Mouse (Mus musculus): ENCODE measurements around the gene Prf1. TPM values are rescaled to one million over a fixed set of nuclear protein-coding genes. Genes with fewer than 3 reads are reported as not detected.

Gene Prf1
- polyA plus RNA-seq (2014; fragmentation: Nextera tagmentation; extraction: Ambion mirVana) = 0.17 TPM in 1 of 2 replicates, not detected in the other

DNA sequence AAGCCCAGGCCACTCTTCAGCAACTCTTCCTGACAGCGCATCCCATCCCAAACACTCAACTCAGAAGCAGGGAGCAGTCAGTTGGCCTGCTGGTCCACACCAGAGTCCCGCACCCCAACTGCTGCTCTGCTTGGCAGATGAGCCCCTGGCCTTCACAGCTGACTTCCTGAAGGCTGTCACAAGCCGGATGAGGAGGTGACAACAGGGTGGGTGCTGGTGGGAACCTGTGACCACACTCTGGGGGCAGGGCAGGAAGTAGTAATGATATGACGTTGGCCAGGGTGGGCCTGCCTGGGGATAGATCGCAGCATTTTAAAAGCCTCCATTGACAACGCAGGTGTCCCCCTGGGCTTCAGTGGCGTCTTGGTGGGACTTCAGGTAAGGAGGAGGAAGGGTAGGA is at the start of gene Prf1:
Gene Prf1 (plus strand): TSS at position 357 of the 400 bp plus-strand sequence.
- H3K27ac ChIP-seq (ENCODE audit: low read depth, low read length) = no peak within 1 kb of the TSS
- H3K9ac ChIP-seq (ENCODE audit: low read depth, low read length) = no peak within 1 kb of the TSS
- no peaks in the 10 kb centered on the region for H3K36me3 ChIP-seq (ENCODE audit: control insufficient read depth, insufficient read depth, low read length)
- H3K9me3 ChIP-seq (ENCODE audit: control insufficient read depth, low read length) = no peaks in the 10 kb centered on the region
- no peak for ATAC-seq (ENCODE audit: low FRiP score)
- H3K4me1 ChIP-seq (replicated peaks; ENCODE audit: control insufficient read depth, insufficient read depth, low read length) = no peaks in the 10 kb centered on the region
- no peak within 1 kb of the TSS for H3K4me2 ChIP-seq (replicated peaks; ENCODE audit: low read depth, low read length)
- no peaks in the 10 kb centered on the region for H3K27me3 ChIP-seq (ENCODE audit: control insufficient read depth, insufficient read depth, low read length)
- no peak for DNase-seq (ENCODE audit: low spot score)
- 86% methylated on average over 7 of the region's 7 CpGs for WGBS
- H3K4me3 ChIP-seq (ENCODE audit: low read depth, low read length) = no peak within 1 kb of the TSS

DNA sequence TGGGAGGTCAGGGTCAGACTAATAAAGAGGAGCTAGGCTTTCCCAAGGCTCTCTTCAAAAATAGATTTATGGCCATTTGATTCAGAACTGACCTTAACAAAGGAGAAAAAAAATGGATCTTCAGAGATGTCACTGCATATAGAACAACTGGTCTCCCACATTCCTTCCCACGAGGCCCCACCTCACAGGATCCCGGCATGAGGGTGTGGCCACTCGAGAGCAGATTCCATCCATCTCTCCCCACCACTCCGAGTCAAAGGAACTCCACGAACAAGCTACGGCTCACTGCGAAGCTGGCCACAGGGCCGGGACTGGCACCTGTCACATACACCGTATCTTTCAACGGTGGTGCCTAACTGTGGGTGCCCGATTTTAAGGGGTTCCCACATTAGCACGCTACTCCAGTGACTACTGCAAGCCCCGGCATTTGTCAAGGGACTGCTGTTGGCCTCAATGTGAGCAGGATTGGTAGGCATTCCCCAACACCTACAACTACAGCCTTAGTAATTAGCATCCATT is 49.0 kb upstream of the Prf1 start:
- WGBS = 77% methylated on average over 13 of the region's 13 CpGs
- H3K4me3 ChIP-seq (ENCODE audit: low read depth, low read length) = no peak overlapping the region
- no peak overlapping the region for H3K9ac ChIP-seq (ENCODE audit: low read depth, low read length)
- no peak for ATAC-seq (ENCODE audit: low FRiP score)
- H3K4me2 ChIP-seq (replicated peaks; ENCODE audit: low read depth, low read length) = no peak overlapping the region
- H3K4me1 ChIP-seq (replicated peaks; ENCODE audit: control insufficient read depth, insufficient read depth, low read length) = no peaks in the 10 kb centered on the region
- no peaks in the 10 kb centered on the region for H3K36me3 ChIP-seq (ENCODE audit: control insufficient read depth, insufficient read depth, low read length)
- H3K9me3 ChIP-seq (ENCODE audit: control insufficient read depth, low read length) = no peaks in the 10 kb centered on the region
- H3K27me3 ChIP-seq (ENCODE audit: control insufficient read depth, insufficient read depth, low read length) = no peaks in the 10 kb centered on the region
- no peak for DNase-seq (ENCODE audit: low spot score)
- H3K27ac ChIP-seq (ENCODE audit: low read depth, low read length) = no peak overlapping the region

GRCm38 (mm10) chr10:61249951-61250350 is 47.7 kb upstream of the Prf1 start:
- H3K4me2 ChIP-seq (replicated peaks; ENCODE audit: low read depth, low read length) = no peak overlapping the region
- H3K27ac ChIP-seq (ENCODE audit: low read depth, low read length) = no peak overlapping the region
- ATAC-seq (ENCODE audit: low FRiP score) (no peak), DNase-seq (ENCODE audit: low spot score) (no peak)
- H3K9me3 ChIP-seq (ENCODE audit: control insufficient read depth, low read length) = no peaks in the 10 kb centered on the region
- WGBS = 22% methylated on average over 2 of the region's 2 CpGs
- H3K36me3 ChIP-seq (ENCODE audit: control insufficient read depth, insufficient read depth, low read length) = no peaks in the 10 kb centered on the region
- no peaks in the 10 kb centered on the region for H3K4me1 ChIP-seq (replicated peaks; ENCODE audit: control insufficient read depth, insufficient read depth, low read length)
- H3K27me3 ChIP-seq (ENCODE audit: control insufficient read depth, insufficient read depth, low read length) = no peaks in the 10 kb centered on the region
- H3K4me3 ChIP-seq (ENCODE audit: low read depth, low read length) = no peak overlapping the region
- no peak overlapping the region for H3K9ac ChIP-seq (ENCODE audit: low read depth, low read length)

- H3K9me3 ChIP-seq (ENCODE audit: control insufficient read depth, low read length) = no peaks in the 10 kb centered on the region
Measured at GRCm38 (mm10) chr10:61254761-61255160, 42.9 kb upstream of the Prf1 start.

DNA sequence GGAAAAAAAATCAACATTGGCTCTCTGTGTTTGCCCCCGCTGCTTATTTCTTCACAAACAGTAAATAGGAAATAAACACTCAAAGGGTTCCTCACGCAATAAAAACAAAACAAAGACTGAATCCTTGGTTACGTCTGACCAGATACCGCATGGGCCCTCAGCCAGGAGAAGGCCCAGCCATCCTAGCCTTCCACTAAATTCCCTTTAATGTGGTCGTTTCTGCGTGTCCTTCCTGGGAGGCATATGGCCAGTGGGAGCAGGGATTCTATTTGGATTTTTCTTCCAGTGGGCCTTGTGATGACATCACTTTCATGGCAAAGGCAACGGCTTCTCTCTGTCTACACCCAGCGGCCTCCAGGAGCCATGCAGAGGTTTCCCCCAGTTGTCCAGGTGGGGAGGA is 42.4 kb upstream of the Prf1 start:
- Histone ChIP-seq H3K4me3 (ENCODE audit: low read depth, low read length) (no peak overlapping the region), H3K9ac (ENCODE audit: low read depth, low read length) (no peak overlapping the region), H3K9me3 (ENCODE audit: control insufficient read depth, low read length) (no peaks in the 10 kb centered on the region), H3K4me2 (replicated peaks; ENCODE audit: low read depth, low read length) (no peak overlapping the region), H3K36me3 (ENCODE audit: control insufficient read depth, insufficient read depth, low read length) (no peaks in the 10 kb centered on the region), H3K27ac (ENCODE audit: low read depth, low read length) (no peak overlapping the region), H3K27me3 (ENCODE audit: control insufficient read depth, insufficient read depth, low read length) (no peaks in the 10 kb centered on the region), H3K4me1 (replicated peaks; ENCODE audit: control insufficient read depth, insufficient read depth, low read length) (no peaks in the 10 kb centered on the region)
- WGBS = 90% methylated on average over 8 of the region's 8 CpGs
- DNase-seq (ENCODE audit: low spot score) (no peak), ATAC-seq (ENCODE audit: low FRiP score) (no peak)

More at GRCm38 (mm10) chr10:61254761-61255160, 42.9 kb upstream of the Prf1 start:
- Histone ChIP-seq H3K4me2 (replicated peaks; ENCODE audit: low read depth, low read length) (no peak overlapping the region), H3K4me3 (ENCODE audit: low read depth, low read length) (no peak overlapping the region), H3K27me3 (ENCODE audit: control insufficient read depth, insufficient read depth, low read length) (no peaks in the 10 kb centered on the region), H3K27ac (ENCODE audit: low read depth, low read length) (no peak overlapping the region), H3K36me3 (ENCODE audit: control insufficient read depth, insufficient read depth, low read length) (no peaks in the 10 kb centered on the region), H3K4me1 (replicated peaks; ENCODE audit: control insufficient read depth, insufficient read depth, low read length) (no peaks in the 10 kb centered on the region), H3K9ac (ENCODE audit: low read depth, low read length) (no peak overlapping the region)
- no peak for ATAC-seq (ENCODE audit: low FRiP score)
- 94% methylated on average over 6 of the region's 6 CpGs for WGBS
- DNase-seq (ENCODE audit: low spot score) = no peak

- 92% methylated on average over 9 of the region's 9 CpGs for WGBS
- H3K9ac ChIP-seq (ENCODE audit: low read depth, low read length) = no peak overlapping the region
- no peak overlapping the region for H3K27ac ChIP-seq (ENCODE audit: low read depth, low read length)
- ATAC-seq (ENCODE audit: low FRiP score) (no peak), DNase-seq (ENCODE audit: low spot score) (no peak)
- no peak overlapping the region for H3K4me3 ChIP-seq (ENCODE audit: low read depth, low read length)
- H3K4me2 ChIP-seq (replicated peaks; ENCODE audit: low read depth, low read length) = no peak overlapping the region
- no peaks in the 10 kb centered on the region for H3K9me3 ChIP-seq (ENCODE audit: control insufficient read depth, low read length)
- H3K27me3 ChIP-seq (ENCODE audit: control insufficient read depth, insufficient read depth, low read length) = no peaks in the 10 kb centered on the region
- no peaks in the 10 kb centered on the region for H3K36me3 ChIP-seq (ENCODE audit: control insufficient read depth, insufficient read depth, low read length)
- no peaks in the 10 kb centered on the region for H3K4me1 ChIP-seq (replicated peaks; ENCODE audit: control insufficient read depth, insufficient read depth, low read length)
Measured at GRCm38 (mm10) chr10:61256665-61257064, 41.0 kb upstream of the Prf1 start.

GRCm38 (mm10) chr10:61258131-61258530 is 39.5 kb upstream of the Prf1 start:
- Histone ChIP-seq H3K9ac (ENCODE audit: low read depth, low read length) (no peak overlapping the region), H3K27ac (ENCODE audit: low read depth, low read length) (no peak overlapping the region), H3K27me3 (ENCODE audit: control insufficient read depth, insufficient read depth, low read length) (no peaks in the 10 kb centered on the region), H3K9me3 (ENCODE audit: control insufficient read depth, low read length) (no peaks in the 10 kb centered on the region), H3K36me3 (ENCODE audit: control insufficient read depth, insufficient read depth, low read length) (no peaks in the 10 kb centered on the region), H3K4me3 (ENCODE audit: low read depth, low read length) (no peak overlapping the region), H3K4me1 (replicated peaks; ENCODE audit: control insufficient read depth, insufficient read depth, low read length) (no peaks in the 10 kb centered on the region), H3K4me2 (replicated peaks; ENCODE audit: low read depth, low read length) (no peak overlapping the region)
- no peak for ATAC-seq (ENCODE audit: low FRiP score)
- WGBS = 85% methylated on average over 1 of the region's 1 CpGs
- DNase-seq (ENCODE audit: low spot score) = no peak

DNA sequence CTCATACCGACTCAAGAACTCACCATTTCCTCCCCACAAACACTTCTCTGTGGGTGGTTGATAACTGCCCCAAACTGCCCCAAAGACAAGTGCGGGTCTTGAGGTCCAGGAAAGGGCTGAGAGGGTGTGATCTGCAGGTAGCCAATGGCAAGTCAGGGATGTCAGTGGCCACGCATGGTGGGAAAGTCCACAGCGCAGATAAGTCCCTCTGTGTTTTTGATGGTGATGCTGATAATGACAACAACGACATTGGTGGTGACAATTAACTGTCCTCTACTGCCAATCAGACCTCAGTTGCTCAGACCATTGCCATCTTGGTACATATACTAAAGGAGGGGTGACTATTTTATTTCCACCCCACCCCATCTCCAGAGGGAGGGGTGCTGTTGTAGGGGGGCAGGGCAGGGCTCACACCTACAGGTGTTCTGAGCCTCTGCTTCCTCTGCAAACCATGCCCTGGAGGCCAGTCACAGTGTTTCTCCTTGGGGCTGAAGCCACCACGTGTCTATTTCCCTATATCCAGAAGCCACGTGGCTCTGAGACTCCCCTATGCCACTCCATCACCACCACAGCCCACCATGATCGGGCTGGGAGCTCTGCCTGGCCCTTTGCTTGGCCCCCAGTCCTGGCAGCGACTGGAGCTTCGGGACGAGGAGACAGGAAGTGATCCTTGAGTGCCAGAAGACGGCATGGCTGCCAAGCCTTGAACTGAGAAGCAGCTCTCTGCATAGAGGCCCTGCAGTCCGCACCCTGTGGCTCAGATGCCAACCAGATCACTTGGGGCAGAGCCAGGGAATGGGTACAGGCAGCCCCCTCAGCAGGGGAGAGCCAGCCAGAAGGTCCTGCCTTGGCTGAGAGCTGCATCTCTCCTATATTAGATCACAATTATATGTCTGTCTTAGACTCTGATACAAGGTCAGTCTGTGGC is 36.1 kb upstream of the Prf1 start:
- no peaks in the 10 kb centered on the region for H3K27me3 ChIP-seq (ENCODE audit: control insufficient read depth, insufficient read depth, low read length)
- H3K36me3 ChIP-seq (ENCODE audit: control insufficient read depth, insufficient read depth, low read length) = no peaks in the 10 kb centered on the region
- ATAC-seq (ENCODE audit: low FRiP score) (no peak), DNase-seq (ENCODE audit: low spot score) (no peak)
- H3K9ac ChIP-seq (ENCODE audit: low read depth, low read length) = no peak overlapping the region
- H3K4me2 ChIP-seq (replicated peaks; ENCODE audit: low read depth, low read length) = no peak overlapping the region
- H3K4me1 ChIP-seq (replicated peaks; ENCODE audit: control insufficient read depth, insufficient read depth, low read length) = no peaks in the 10 kb centered on the region
- H3K4me3 ChIP-seq (ENCODE audit: low read depth, low read length) = no peak overlapping the region
- 80% methylated on average over 13 of the region's 13 CpGs for WGBS
- H3K27ac ChIP-seq (ENCODE audit: low read depth, low read length) = no peak overlapping the region
- no peaks in the 10 kb centered on the region for H3K9me3 ChIP-seq (ENCODE audit: control insufficient read depth, low read length)

DNA sequence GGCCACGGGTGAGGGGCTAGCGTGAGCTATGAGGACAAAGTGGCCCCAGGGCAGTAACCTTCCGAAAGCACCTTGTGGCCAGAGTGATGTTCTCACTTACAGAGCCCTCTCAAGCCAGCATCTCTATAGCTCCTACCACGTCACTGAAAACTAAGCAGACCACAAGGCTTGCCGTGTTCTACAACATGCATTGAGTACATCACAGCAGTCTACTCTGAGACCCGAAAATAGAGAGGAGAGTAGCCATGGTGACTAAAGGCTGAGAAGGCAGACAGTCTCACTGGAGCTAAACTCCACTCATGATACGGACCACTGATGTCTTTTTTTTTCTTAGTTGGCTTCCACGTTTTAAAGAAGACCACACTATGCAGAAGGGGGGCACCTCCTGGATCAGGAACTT is 34.0 kb upstream of the Prf1 start:
- no peak for ATAC-seq (ENCODE audit: low FRiP score)
- no peak overlapping the region for H3K4me3 ChIP-seq (ENCODE audit: low read depth, low read length)
- no peaks in the 10 kb centered on the region for H3K9me3 ChIP-seq (ENCODE audit: control insufficient read depth, low read length)
- H3K27me3 ChIP-seq (ENCODE audit: control insufficient read depth, insufficient read depth, low read length) = no peaks in the 10 kb centered on the region
- H3K36me3 ChIP-seq (ENCODE audit: control insufficient read depth, insufficient read depth, low read length) = no peaks in the 10 kb centered on the region
- WGBS = 80% methylated on average over 8 of the region's 8 CpGs
- no peak for DNase-seq (ENCODE audit: low spot score)
- no peak overlapping the region for H3K9ac ChIP-seq (ENCODE audit: low read depth, low read length)
- H3K27ac ChIP-seq (ENCODE audit: low read depth, low read length) = no peak overlapping the region
- H3K4me1 ChIP-seq (replicated peaks; ENCODE audit: control insufficient read depth, insufficient read depth, low read length) = no peaks in the 10 kb centered on the region
- H3K4me2 ChIP-seq (replicated peaks; ENCODE audit: low read depth, low read length) = no peak overlapping the region

Data from hindbrain, embryonic 11.5 days (tissue).